Mouse (Mus musculus): ENCODE measurements around the gene Myo1d.

Gene Myo1d

DNA sequence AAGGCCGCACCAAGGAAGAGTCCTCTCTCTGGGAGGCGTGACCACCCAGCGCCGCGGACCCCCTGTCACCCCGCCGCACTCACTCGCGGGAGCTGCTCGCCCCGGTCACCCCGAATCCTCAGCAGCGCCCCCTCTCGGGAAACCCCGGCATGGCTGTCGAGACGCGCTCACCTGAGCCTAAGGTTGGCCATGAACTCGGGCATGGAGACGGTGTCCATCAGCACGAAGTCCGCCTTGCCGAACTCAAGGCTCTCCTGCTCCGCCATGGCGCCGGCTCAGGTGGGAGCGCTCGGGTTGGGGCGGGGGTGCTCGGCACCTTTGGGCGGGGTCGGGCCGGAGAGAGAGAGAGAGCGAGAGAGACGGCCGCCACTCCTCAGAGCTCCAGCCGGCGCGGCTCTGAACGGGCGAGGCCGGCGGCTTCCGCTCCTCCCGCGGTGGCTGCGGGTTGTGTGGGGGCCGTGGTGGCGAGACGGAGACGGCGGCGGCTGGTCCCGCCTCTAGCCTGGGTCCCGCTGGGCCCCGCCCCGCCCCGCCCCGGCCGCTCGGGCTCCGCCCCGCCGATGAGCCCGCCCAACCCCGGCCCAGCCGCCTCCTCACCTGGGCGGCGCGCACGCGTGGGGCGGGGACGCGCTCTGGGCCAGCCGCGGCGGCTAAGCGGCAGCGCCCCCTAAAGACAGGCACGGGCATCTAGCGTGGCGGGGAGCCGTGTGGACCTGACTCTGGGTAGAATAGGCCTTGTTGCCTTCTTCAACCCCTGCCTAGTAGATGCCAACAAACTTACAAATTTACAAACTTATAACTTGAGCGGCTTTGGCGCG, at the start of gene Myo1d:
Gene Myo1d, minus strand, starts transcription at position 499 of the 818 bp plus-strand sequence.
- DNase-seq = peak; percentile 93 to 94

DNA sequence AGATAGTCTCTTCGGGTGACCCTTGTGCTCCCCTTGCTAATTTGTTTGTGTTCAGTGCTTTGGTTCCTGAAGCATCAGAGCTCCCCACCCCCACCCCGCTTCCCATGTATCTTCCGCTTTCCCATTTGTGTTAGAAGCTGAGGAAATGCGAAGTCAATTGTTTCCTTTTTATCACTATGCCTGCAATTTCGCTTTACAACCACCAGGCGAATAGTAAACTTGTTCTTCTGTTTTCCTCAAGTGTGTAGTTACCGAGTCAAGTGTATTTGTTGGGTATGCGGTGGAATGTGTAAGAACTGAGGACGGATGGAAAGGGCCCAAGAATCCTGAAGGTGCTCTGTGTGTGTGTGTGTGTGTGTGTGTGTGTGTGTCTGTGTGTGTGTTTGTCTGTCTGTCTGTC, 42.0 kb upstream of the Myo1d start:
- no peak for DNase-seq

- DNase-seq = no peak
Observed at GRCm38 (mm10) chr11:80821296-80821695, 41.5 kb upstream of the Myo1d start.

DNA sequence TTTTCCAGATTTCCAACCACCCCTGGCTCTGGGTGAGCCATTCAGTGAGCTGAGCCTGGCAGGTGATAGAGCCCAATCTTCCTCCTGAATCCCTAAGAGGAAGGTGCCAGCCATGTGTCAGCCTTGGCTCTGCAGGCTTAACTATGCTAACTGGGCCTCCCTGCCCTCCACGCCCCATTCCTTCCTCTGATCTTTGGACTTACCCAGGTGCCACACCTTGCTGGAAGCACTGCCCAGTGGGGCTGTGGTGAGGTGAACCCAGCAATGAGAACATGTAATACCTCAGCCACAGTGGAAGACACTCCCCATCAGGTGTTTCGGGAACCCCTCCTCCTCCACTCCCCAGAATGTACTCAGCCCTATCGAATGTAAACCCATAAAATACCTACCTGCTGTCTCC, 40.3 kb upstream of the Myo1d start:
- no peak for DNase-seq

DNA sequence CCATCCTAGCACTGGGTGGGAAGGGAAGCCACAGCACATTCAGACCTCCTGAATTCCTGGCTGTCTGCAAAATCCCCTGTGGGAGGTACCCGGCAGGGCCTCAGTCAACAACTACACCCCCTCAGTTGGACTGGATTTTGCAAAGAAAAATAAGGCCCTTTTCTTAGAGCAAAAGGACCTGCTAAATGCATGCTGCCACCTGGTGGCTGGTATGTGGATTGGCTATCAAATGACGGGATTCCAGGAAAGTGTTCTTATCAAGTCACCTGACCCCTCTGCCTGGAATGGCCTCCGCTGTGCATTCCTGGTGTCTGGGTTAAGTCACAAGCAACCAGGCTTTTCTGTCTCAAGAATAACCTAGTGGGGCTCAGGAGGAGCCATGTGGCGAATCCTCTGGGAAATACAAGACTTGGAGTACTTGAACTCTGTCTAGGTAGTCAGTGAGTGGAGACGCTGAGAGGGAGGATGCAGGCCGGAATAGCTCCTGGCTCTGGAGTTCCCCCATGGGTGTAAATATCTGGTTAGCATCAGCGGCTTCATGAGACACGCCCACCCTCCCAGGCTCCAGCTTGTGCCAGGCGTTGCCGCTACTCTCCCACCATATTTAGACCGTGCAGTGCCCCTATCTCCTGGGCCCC, 38.4 kb upstream of the Myo1d start:
- DNase-seq = peak; percentile 61

GRCm38 (mm10) chr11:80815354-80815753, 35.5 kb upstream of the Myo1d start:
- no peak for DNase-seq

DNA sequence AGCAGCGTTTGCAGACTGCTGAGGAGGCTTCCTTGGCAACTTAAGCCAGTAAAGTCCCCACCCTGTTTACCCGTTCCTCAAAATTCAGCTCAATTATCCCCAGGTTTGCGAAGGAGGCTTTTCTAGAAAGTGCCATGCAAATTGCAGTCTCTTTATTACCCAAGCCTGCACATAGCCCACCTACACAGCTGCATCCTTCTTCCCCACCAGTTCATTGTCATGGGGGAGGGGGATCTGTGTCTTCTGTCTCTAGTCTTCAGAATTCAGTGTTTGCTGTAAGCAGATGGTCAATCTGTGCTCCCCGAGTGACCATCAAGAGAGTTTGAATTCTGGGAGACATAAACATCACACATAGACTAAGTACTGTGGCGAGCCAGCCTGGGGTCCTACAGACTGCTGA, 31.3 kb upstream of the Myo1d start:
- DNase-seq = no peak

DNA sequence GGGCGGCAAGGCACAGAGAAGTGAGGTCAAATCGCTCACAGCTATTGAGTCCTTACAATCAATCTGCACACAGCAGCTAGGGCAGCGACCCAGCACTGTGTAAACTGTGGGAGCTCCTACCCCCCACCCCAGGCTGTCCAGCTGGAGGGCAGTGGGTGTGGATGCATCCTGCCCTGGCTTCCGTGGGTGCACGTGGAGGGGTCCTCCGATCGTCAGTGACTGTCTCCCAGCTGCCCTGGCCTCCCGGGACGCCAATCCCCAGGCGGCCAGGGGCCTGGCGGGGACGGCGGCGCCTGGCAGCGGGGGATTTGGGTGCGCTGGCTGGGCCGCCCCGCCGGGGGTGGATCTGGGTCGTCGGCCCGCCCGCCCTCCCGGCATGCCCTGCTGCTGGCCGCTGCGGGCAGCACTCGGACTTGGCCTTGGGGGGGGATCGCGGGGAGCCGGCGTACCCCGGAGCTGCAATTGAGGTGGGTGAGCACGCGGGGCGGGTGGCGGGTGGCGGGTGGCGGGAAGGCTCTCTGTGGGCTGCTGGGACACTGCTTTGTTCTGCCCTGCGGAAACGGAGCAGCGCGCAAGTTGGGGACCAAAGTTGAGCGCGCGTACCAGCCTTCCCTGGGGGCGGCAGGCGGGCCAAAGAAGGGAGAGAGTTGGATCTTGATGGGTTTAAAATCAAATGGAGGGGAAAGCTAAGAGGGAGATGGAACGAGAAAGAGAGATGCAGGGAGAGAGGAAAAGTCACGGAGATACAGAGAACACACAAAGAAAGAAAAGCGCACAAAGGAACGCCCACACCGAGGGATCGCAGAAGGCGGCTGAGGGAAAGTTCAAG, 30.4 kb upstream of the Myo1d start, which contains the start of gene Tmem98:
Gene Tmem98, plus strand, starts transcription at position 183 of the 829 bp plus-strand sequence.
- DNase-seq = no peak

- DNase-seq = no peak
Observed at GRCm38 (mm10) chr11:80809666-80809992, 29.8 kb upstream of the Myo1d start.

GRCm38 (mm10) chr11:80808551-80809070, 28.8 kb upstream of the Myo1d start:
- DNase-seq = no peak

DNA sequence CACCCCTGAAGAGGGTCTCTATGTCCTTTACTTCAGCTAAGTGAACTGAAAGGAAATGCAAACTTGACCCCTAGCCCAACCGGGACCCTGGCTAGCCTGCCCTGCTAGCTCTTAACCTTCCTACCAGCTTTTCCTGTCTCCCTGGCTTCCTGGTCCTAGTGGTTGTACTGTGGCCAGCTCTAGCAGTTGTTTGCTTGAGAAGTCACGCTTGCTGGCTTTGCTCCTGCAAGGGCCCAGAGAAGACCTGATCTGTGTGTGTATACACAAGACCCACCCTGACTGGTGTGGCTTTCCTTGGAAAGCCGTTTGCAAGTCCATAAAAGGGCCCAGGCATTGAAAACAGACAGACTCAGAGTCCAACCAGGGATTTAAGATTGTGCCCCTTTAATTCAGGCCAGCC, 22.9 kb upstream of the Myo1d start:
- DNase-seq = no peak

GRCm38 (mm10) chr11:80799979-80800378, 20.2 kb upstream of the Myo1d start:
- peak in 1 of 2 experiments; percentile 9 for DNase-seq

DNA sequence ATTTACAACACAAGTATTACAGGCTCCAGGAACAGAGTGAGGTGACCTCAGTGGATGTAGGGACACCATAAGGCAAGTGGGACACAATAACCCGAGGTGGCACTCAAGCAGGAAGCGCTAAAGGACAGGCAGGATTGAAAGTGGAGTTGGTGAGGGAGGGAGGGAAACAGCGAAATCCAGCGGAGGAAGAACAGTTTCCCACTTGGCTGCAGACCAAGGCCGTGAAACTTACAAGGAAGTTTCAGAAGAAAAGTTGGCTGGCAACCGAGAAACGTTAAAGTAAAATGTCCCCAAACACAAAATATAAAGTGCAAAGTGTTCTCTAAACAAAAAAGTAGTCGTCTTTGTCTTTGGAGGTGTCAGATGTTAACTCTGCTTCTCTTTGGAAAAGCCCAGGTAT, 15.6 kb upstream of the Myo1d start:
- no peak for DNase-seq

- DNase-seq = no peak
Observed at GRCm38 (mm10) chr11:80794290-80794689, 14.5 kb upstream of the Myo1d start.

DNA sequence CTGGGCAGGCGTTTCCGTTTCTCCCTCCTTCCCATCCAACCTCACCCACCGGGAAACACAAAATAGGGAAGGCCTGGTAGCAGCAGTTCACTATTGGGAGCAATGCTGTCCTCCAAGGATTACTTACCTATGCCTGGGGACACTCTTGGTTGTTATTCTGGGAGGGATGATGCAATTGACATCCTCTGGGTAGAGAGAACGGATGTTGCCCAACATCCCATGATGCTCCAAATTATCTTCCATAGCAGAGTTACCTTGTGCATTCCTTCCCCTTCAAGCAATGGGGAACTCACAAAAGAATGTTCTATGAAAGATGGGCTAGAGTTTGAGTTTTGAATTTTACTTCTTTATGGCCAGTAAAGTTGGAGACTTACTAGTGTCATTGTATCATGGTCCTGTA, 13.6 kb upstream of the Myo1d start:
- no peak for DNase-seq

GRCm38 (mm10) chr11:80791677-80792432, 12.0 kb upstream of the Myo1d start:
- DNase-seq = no peak

DNA sequence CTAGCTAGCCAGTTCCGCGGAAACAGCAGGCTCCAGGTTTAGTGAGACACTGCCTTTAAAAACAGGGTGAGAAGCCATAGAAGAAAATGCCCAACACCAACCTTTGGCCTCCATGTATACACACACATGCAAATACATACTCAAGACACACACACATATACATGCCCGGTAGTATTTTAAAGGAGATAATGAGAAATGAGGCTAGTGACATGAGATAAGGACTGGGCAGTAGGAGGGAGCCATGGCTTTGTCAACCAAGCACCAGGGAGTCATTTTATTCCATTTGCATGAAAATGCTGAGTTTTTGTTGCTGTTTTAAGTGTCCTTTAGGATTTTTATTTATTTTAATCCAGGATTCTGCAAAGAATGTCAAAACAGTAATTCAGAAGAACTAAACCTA, 10.6 kb upstream of the Myo1d start:
- no peak for DNase-seq

- DNase-seq = no peak
Observed at GRCm38 (mm10) chr11:80789647-80790240, 9.9 kb upstream of the Myo1d start.

GRCm38 (mm10) chr11:80785672-80786071, 5.8 kb upstream of the Myo1d start:
- DNase-seq = peak; percentile 6 to 23

DNA sequence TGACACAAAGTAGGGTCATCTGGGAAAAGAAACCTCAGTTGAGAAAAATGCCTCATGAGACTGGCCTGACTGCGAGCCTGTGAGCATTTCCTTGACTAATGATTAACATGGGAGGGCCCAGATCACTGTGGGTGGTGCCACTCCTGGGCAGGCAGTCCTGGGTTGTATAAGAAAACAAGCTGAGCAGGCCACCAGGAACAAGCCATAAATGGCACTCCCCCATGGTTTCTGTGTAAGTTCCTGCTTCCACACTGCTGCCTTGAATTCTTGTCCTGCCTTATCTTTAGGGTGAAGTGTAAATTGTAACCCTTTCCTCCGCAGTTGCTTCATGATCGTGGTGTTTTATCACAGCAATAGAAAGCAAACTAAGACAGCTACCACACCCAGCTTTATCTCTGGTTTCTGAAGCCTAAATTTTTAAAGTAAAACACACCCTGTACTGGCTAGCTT, 4.5 kb upstream of the Myo1d start:
- DNase-seq = no peak

DNA sequence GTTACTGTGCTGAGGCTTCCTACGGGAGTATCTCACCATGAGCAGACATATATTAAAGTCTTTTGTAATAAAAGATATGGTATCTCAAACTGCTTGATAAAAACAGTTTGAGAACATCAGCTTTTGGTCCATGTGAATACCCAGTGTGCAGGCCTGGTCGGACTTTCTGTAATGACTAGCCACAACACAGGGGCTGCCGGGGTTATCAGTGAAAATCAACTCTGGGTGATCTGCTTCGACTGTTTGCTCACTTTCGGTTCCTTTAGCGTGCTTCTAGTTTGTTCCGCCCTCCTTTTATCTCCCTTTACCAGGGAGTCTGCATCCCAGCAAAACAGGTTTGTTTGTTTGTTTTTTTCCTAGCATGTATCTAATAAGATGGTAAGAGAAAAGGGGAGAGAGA, 3.6 kb upstream of the Myo1d start:
- no peak for DNase-seq

- no peak for DNase-seq
Observed at GRCm38 (mm10) chr11:80781535-80781934, 1.7 kb upstream of the Myo1d start.
